In genomic region chr11:116646771-116647170, GRCm38 (mm10) we compare ENCODE assay signal across 13 mouse cellular contexts. TPM values are rescaled to one million over a fixed set of nuclear protein-coding genes. Genes with fewer than 3 reads are reported as not detected.
DNase-seq lines count a peak whose midpoint lies in the region; ATAC-seq and TF ChIP-seq lines count a peak whose summit lies in the region.
"Had no signal": no experiment of that assay in that cellular context is flagged by ENCODE, and none has a peak within 500 bp of the region (broad histone marks: within the 10 kb centered on the region; RNA-seq: fewer than 3 reads in every experiment).

No protein-coding gene starts in this region.

- peaks cover 12% of the 10 kb centered on the region for H3K27me3 ChIP-seq in heart, embryonic 16.5 days (ENCODE audit: control insufficient read depth, insufficient read depth, low read length)
- no peaks in the 10 kb centered on the region for H3K27me3 ChIP-seq in lung, postnatal 0 days (replicated peaks; ENCODE audit: insufficient read depth, low read length)
- H3K27me3 ChIP-seq in stomach, postnatal 0 days (ENCODE audit: control insufficient read depth, insufficient read depth, low read length), result no peaks in the 10 kb centered on the region
- no peaks in the 10 kb centered on the region for H3K27me3 ChIP-seq in thymus, adult 2 months (ENCODE audit: control insufficient read depth, insufficient read depth, low read length)

- intact Hi-C loops in heart, postnatal 10 days (cut with DNase I), result loop anchor here (10.0 kb wide), 1 partner anchor 408 kb away; no protein-coding TSS in a partner anchor

- no peak for TF ChIP-seq POLR2A in lung, adult 2 months (IDR thresholded peaks at IDR 0.05; ENCODE audit: borderline replicate concordance, extremely low read depth, low read depth, low read length)
- no peak for TF ChIP-seq POLR2A in thymus, adult 2 months (IDR thresholded peaks at IDR 0.05; ENCODE audit: control insufficient read depth, extremely low read depth, insufficient read depth, low read length, poor library complexity)

- H3K4me2 ChIP-seq in heart, embryonic 16.5 days (ENCODE audit: low read depth, low read length), result no peak overlapping the region
- no peak overlapping the region for H3K4me2 ChIP-seq in lung, postnatal 0 days (replicated peaks; ENCODE audit: low read depth, low read length)
- no peak overlapping the region for H3K4me2 ChIP-seq in stomach, postnatal 0 days (replicated peaks; ENCODE audit: low read depth)
- H3K4me2 ChIP-seq: limb, embryonic 15.5 days had no signal

- no peak for TF ChIP-seq EP300 in lung, postnatal 0 days (IDR thresholded peaks at IDR 0.05)
- no peak for TF ChIP-seq EP300 in stomach, postnatal 0 days (optimal IDR thresholded peaks at IDR 0.05)

- no peak overlapping the region for H3K4me3 ChIP-seq in heart, embryonic 16.5 days (ENCODE audit: low read length)
- H3K4me3 ChIP-seq in lung, postnatal 0 days (ENCODE audit: low read depth, low read length), result no peak overlapping the region
- no peak overlapping the region for H3K4me3 ChIP-seq in lung, adult 2 months (replicated peaks; ENCODE audit: extremely low read depth, low read depth, low read length)
- H3K4me3 ChIP-seq in stomach, postnatal 0 days (ENCODE audit: low read depth, low read length), result no peak overlapping the region
- H3K4me3 ChIP-seq in thymus, adult 2 months (ENCODE audit: control insufficient read depth, insufficient read depth, low read length), result no peak overlapping the region
- H3K4me3 ChIP-seq: limb, embryonic 15.5 days had no signal

- H3K36me3 ChIP-seq in heart, embryonic 16.5 days (ENCODE audit: control insufficient read depth, insufficient read depth), result no peaks in the 10 kb centered on the region
- H3K36me3 ChIP-seq in lung, postnatal 0 days (ENCODE audit: insufficient read depth, low read length), result no peaks in the 10 kb centered on the region
- no peaks in the 10 kb centered on the region for H3K36me3 ChIP-seq in stomach, postnatal 0 days (ENCODE audit: control insufficient read depth, insufficient read depth, low read length)
- H3K36me3 ChIP-seq in thymus, adult 2 months (ENCODE audit: control insufficient read depth, insufficient read depth, low read length), result no peaks in the 10 kb centered on the region
- H3K36me3 ChIP-seq: limb, embryonic 15.5 days had no signal

- H3K9me3 ChIP-seq in heart, embryonic 16.5 days (replicated peaks; ENCODE audit: control insufficient read depth, low read length), result no peaks in the 10 kb centered on the region
- no peaks in the 10 kb centered on the region for H3K9me3 ChIP-seq in lung, postnatal 0 days (ENCODE audit: low read length)
- H3K9me3 ChIP-seq in stomach, postnatal 0 days (ENCODE audit: control insufficient read depth, low read length), result no peaks in the 10 kb centered on the region
- H3K9me3 ChIP-seq: limb, embryonic 15.5 days had no signal

- no peak for TF ChIP-seq CTCF in lung, postnatal 0 days (IDR thresholded peaks at IDR 0.05)
- TF ChIP-seq CTCF in lung, adult 2 months (IDR thresholded peaks at IDR 0.05; ENCODE audit: insufficient read depth, low read length), result no peak
- no peak for TF ChIP-seq CTCF in stomach, postnatal 0 days (IDR thresholded peaks at IDR 0.05; ENCODE audit: low read depth)
- no peak for TF ChIP-seq CTCF in thymus, adult 2 months (IDR thresholded peaks at IDR 0.05; ENCODE audit: borderline replicate concordance, control insufficient read depth, extremely low read depth, insufficient read depth, low read length, poor library complexity)

- 80% methylated on average over 7 of the region's 7 CpGs for WGBS in heart, embryonic 16.5 days
- 82% methylated on average over 7 of the region's 7 CpGs for WGBS in lung, postnatal 0 days
- WGBS in lung, adult 2 months, result 87% methylated on average over 7 of the region's 7 CpGs
- WGBS in stomach, postnatal 0 days, result 91% methylated on average over 7 of the region's 7 CpGs
- WGBS in thymus, adult 2 months, result 96% methylated on average over 7 of the region's 7 CpGs

- peaks cover 6% of the 10 kb centered on the region for H3K4me1 ChIP-seq in heart, embryonic 16.5 days (ENCODE audit: control insufficient read depth, insufficient read depth, low read length)
- peaks cover 19% of the 10 kb centered on the region for H3K4me1 ChIP-seq in lung, postnatal 0 days (ENCODE audit: insufficient read depth, low read depth, low read length)
- peaks cover 12% of the 10 kb centered on the region for H3K4me1 ChIP-seq in lung, adult 2 months (ENCODE audit: control insufficient read depth, insufficient read depth, low read length)
- H3K4me1 ChIP-seq in stomach, postnatal 0 days (replicated peaks; ENCODE audit: control insufficient read depth, insufficient read depth), result peaks cover 6% of the 10 kb centered on the region
- peaks cover 2% of the 10 kb centered on the region; the same call in 1 of the 2 replicates for H3K4me1 ChIP-seq in thymus, adult 2 months (replicated peaks; ENCODE audit: control insufficient read depth, insufficient read depth, low read length)

- ATAC-seq in heart, embryonic 16.5 days (replicated peaks; ENCODE audit: extremely low read depth, insufficient read depth, low FRiP score), result no peak
- no peak for ATAC-seq in lung, postnatal 0 days
- no peak for ATAC-seq in stomach, postnatal 0 days (ENCODE audit: low FRiP score, low TSS enrichment)
- ATAC-seq: activated CD4-positive, CD25-positive, alpha-beta regulatory T cell, adult 4 months; hindbrain, postnatal 0 days had no signal

- DNase-seq in adrenal gland, adult (ENCODE audit: inconsistent age in 2 of 2, low spot score in 1 of 2), result peak; percentile 7 to 28
- DNase-seq in adrenal gland, adult 2 months, result no peak
- no peak for DNase-seq in heart, postnatal 10 days
- no peak for DNase-seq in lung, postnatal 0 days (ENCODE audit: low spot score)
- DNase-seq in lung, adult 2 months, result no peak
- DNase-seq in stomach, postnatal 0 days (ENCODE audit: low spot score), result no peak
- no peak for DNase-seq in thymus, adult 2 months

- no peak overlapping the region for H3K9ac ChIP-seq in heart, embryonic 16.5 days (ENCODE audit: low read length)
- no peak overlapping the region for H3K9ac ChIP-seq in lung, postnatal 0 days (replicated peaks; ENCODE audit: low read depth)
- no peak overlapping the region for H3K9ac ChIP-seq in stomach, postnatal 0 days (ENCODE audit: low read length)
- H3K9ac ChIP-seq: limb, embryonic 15.5 days had no signal

- H3K27ac ChIP-seq in heart, embryonic 16.5 days (ENCODE audit: low read length), result peak overlapping the region; percentile 76; the same call in 1 of the 2 replicates
- H3K27ac ChIP-seq in lung, postnatal 0 days (ENCODE audit: low read length), result 0 out of 2 replicates have a peak overlapping the region, but pooled peaks have one; percentile 75
- peak overlapping the region; percentile 84; the same call in 1 of the 2 replicates for H3K27ac ChIP-seq in stomach, postnatal 0 days (replicated peaks)
- no peak overlapping the region for H3K27ac ChIP-seq in thymus, adult 2 months (ENCODE audit: control insufficient read depth, insufficient read depth, low read length)
- H3K27ac ChIP-seq: hindbrain, postnatal 0 days had no signal

RNA-seq across cellular contexts. Expression of gene Prcd, which starts 6.6 kb away (rescaled TPM):
- 10 to 100 TPM; 10.2 to 14.2 TPM for total RNA-seq in adrenal gland, adult 2 months (2021)
- polyA plus RNA-seq in adrenal gland, adult 2 months (2012; rRNA removed), result 13.0 and 14.1 TPM in 2 replicates
- 1.7 and 2.5 TPM in 2 replicates for polyA plus RNA-seq in heart, embryonic 16.5 days (2015; fragmentation: Nextera tagmentation; extraction: Ambion mirVana)
- 1 to 10 TPM; 1.4 to 1.7 TPM for total RNA-seq in heart, postnatal 10 days (2021)
- 10.9 and 16.4 TPM in 2 replicates for polyA plus RNA-seq in lung, postnatal 0 days (2015; fragmentation: Nextera tagmentation; extraction: Ambion mirVana)
- 2.8 and 5.6 TPM in 2 replicates for polyA plus RNA-seq in lung, adult 2 months (2012; rRNA removed)
- polyA plus RNA-seq in stomach, postnatal 0 days (2015; fragmentation: Nextera tagmentation; extraction: Ambion mirVana), result 2.6 and 2.7 TPM in 2 replicates
- polyA plus RNA-seq in thymus, adult 2 months (2012; rRNA removed), result 0.36 and 0.97 TPM in 2 replicates
- total RNA-seq: common myeloid progenitor, adult 5-6 weeks had no signal
- polyA plus RNA-seq: activated CD4-positive, CD25-positive, alpha-beta regulatory T cell, adult 4 months had no signal

RNA-seq across cellular contexts. Expression of gene Cygb, which starts 7.3 kb away (rescaled TPM):
- total RNA-seq in adrenal gland, adult 2 months (2021), result 10 to 100 TPM; 24.8 to 46.8 TPM
- polyA plus RNA-seq in adrenal gland, adult 2 months (2012; rRNA removed), result 54.3 and 62.4 TPM in 2 replicates
- polyA plus RNA-seq in heart, embryonic 16.5 days (2015; fragmentation: Nextera tagmentation; extraction: Ambion mirVana), result 11.6 and 12.3 TPM in 2 replicates
- total RNA-seq in heart, postnatal 10 days (2021), result 10 to 100 TPM; 76.2 to 85.4 TPM
- polyA plus RNA-seq in lung, postnatal 0 days (2015; fragmentation: Nextera tagmentation; extraction: Ambion mirVana), result 27.3 and 32.0 TPM in 2 replicates
- polyA plus RNA-seq in lung, adult 2 months (2012; rRNA removed), result 33.6 and 41.2 TPM in 2 replicates
- 22.1 and 22.2 TPM in 2 replicates for polyA plus RNA-seq in stomach, postnatal 0 days (2015; fragmentation: Nextera tagmentation; extraction: Ambion mirVana)
- 9.4 and 14.0 TPM in 2 replicates for polyA plus RNA-seq in thymus, adult 2 months (2012; rRNA removed)
- total RNA-seq: common myeloid progenitor, adult 5-6 weeks; megakaryocyte-erythroid progenitor cell, adult 5-6 weeks had no signal
- polyA plus RNA-seq: activated CD4-positive, CD25-positive, alpha-beta regulatory T cell, adult 4 months had no signal

RNA-seq across cellular contexts. Expression of gene Rhbdf2, which starts 20.0 kb away (rescaled TPM):
- 10 to 100 TPM in 1 of 2 experiments, 1 to 10 TPM in 1; 8.2 to 22.7 TPM for total RNA-seq in adrenal gland, adult 2 months (2021)
- polyA plus RNA-seq in adrenal gland, adult 2 months (2012; rRNA removed), result 41.1 and 56.8 TPM in 2 replicates
- 9.9 and 10.3 TPM in 2 replicates for polyA plus RNA-seq in heart, embryonic 16.5 days (2015; fragmentation: Nextera tagmentation; extraction: Ambion mirVana)
- 10 to 100 TPM; 15.4 to 17.7 TPM for total RNA-seq in heart, postnatal 10 days (2021)
- polyA plus RNA-seq in lung, postnatal 0 days (2015; fragmentation: Nextera tagmentation; extraction: Ambion mirVana), result 23.5 and 27.9 TPM in 2 replicates
- 82.2 and 87.8 TPM in 2 replicates for polyA plus RNA-seq in lung, adult 2 months (2012; rRNA removed)
- 5.7 and 6.1 TPM in 2 replicates for polyA plus RNA-seq in stomach, postnatal 0 days (2015; fragmentation: Nextera tagmentation; extraction: Ambion mirVana)
- 40.8 and 44.4 TPM in 2 replicates for polyA plus RNA-seq in thymus, adult 2 months (2012; rRNA removed)

Comparison
In these comparisons a context has a peak if more than half of its experiments do, and no peak if none do; other contexts are left out.
1. DNase-seq: peak in adrenal gland, adult (2 of 2); none in adrenal gland, adult 2 months (single experiment), heart, postnatal 10 days (0 of 2), lung, postnatal 0 days (single experiment), lung, adult 2 months (single experiment), stomach, postnatal 0 days (single experiment) and thymus, adult 2 months (single experiment).